Mouse (Mus musculus) liver, adult 2 months (tissue): Measurements from ENCODE around the gene Ednrb.

Source experiments
- CTCF ChIP-seq: fragments of 200-500 bp; IDR thresholded peaks from 2 replicates; pipeline ENCODE4 v1.5.1; 2011; ENCODE audit warnings: low read depth, low read length, control low read depth
- POLR2A ChIP-seq: fragments of 200-500 bp; IDR thresholded peaks from 2 replicates; pipeline ENCODE4 v1.6.1; 2011; ENCODE audit warnings: low read length, control low read depth; ENCODE audit not compliant: insufficient read depth; ENCODE audit errors: extremely low read depth

GRCm38 (mm10) chr14:103777386-103777785 is 66.8 kb downstream of the Ednrb start:
- TF ChIP-seq POLR2A (no peak), CTCF (no peak)
